Mouse (Mus musculus): ENCODE data around the gene Txndc5. TPM values are rescaled to one million over a fixed set of nuclear protein-coding genes. Genes with fewer than 3 reads are reported as not detected.

The Txndc5 gene
- polyA plus RNA-seq, 1 experiment from 2014 or later: 275 TPM

- DNase-seq (ENCODE audit: low spot score) (no peak), ATAC-seq (replicated peaks; ENCODE audit: low FRiP score, low TSS enrichment, low read depth) (no peak)
- Histone ChIP-seq H3K9ac (ENCODE audit: low read length) (no peak overlapping the region), H3K4me2 (ENCODE audit: low read length) (no peak overlapping the region), H3K27me3 (replicated peaks; ENCODE audit: control insufficient read depth, insufficient read depth, low read length) (no peaks in the 10 kb centered on the region), H3K36me3 (ENCODE audit: control insufficient read depth, insufficient read depth, low read length) (no peaks in the 10 kb centered on the region), H3K4me3 (ENCODE audit: low read depth, low read length) (no peak overlapping the region), H3K4me1 (replicated peaks; ENCODE audit: control insufficient read depth, insufficient read depth, low read length) (no peaks in the 10 kb centered on the region), H3K27ac (ENCODE audit: low read depth) (no peak overlapping the region), H3K9me3 (ENCODE audit: control insufficient read depth, low read length) (no peaks in the 10 kb centered on the region)
- 84% methylated on average over 5 of the region's 5 CpGs for WGBS
Measured at GRCm38 (mm10) chr13:38470882-38471281, 57.7 kb downstream of the Txndc5 start.

GRCm38 (mm10) chr13:38463410-38463809 lies 65.2 kb downstream of the Txndc5 start:
- DNase-seq (ENCODE audit: low spot score) (no peak), ATAC-seq (replicated peaks; ENCODE audit: low FRiP score, low TSS enrichment, low read depth) (no peak)
- no peaks in the 10 kb centered on the region for H3K4me1 ChIP-seq (replicated peaks; ENCODE audit: control insufficient read depth, insufficient read depth, low read length)
- no peak overlapping the region for H3K27ac ChIP-seq (ENCODE audit: low read depth)
- H3K36me3 ChIP-seq (ENCODE audit: control insufficient read depth, insufficient read depth, low read length): no peaks in the 10 kb centered on the region
- no peaks in the 10 kb centered on the region for H3K27me3 ChIP-seq (replicated peaks; ENCODE audit: control insufficient read depth, insufficient read depth, low read length)
- no peak overlapping the region for H3K4me3 ChIP-seq (ENCODE audit: low read depth, low read length)
- H3K9ac ChIP-seq (ENCODE audit: low read length): no peak overlapping the region
- H3K9me3 ChIP-seq (ENCODE audit: control insufficient read depth, low read length): no peaks in the 10 kb centered on the region
- H3K4me2 ChIP-seq (ENCODE audit: low read length): no peak overlapping the region
- 86% methylated on average over 1 of the region's 1 CpGs for WGBS

- no peak for DNase-seq (ENCODE audit: low spot score)
- ATAC-seq (replicated peaks; ENCODE audit: low FRiP score, low TSS enrichment, low read depth): no peak
- Histone ChIP-seq H3K4me1 (replicated peaks; ENCODE audit: control insufficient read depth, insufficient read depth, low read length) (no peaks in the 10 kb centered on the region), H3K9me3 (ENCODE audit: control insufficient read depth, low read length) (no peaks in the 10 kb centered on the region), H3K9ac (ENCODE audit: low read length) (no peak overlapping the region), H3K4me3 (ENCODE audit: low read depth, low read length) (no peak overlapping the region), H3K4me2 (ENCODE audit: low read length) (no peak overlapping the region), H3K27me3 (replicated peaks; ENCODE audit: control insufficient read depth, insufficient read depth, low read length) (no peaks in the 10 kb centered on the region), H3K27ac (ENCODE audit: low read depth) (no peak overlapping the region), H3K36me3 (ENCODE audit: control insufficient read depth, insufficient read depth, low read length) (no peaks in the 10 kb centered on the region)
- 85% methylated on average over 5 of the region's 5 CpGs for whole genome bisulfite sequencing
Measured at GRCm38 (mm10) chr13:38451446-38451845, 77.2 kb downstream of the Txndc5 start.

Other genes starting within 250 kb of the Txndc5 start
- 1.7 and 1.9 TPM in 2 replicates for gene Bmp6, start 183.7 kb downstream of the Txndc5 start, polyA plus RNA-seq (2014; fragmentation: Nextera tagmentation; extraction: Ambion mirVana)
- 13.7 and 16.2 TPM in 2 replicates for gene Bloc1s5, start 106.3 kb upstream of the Txndc5 start, polyA plus RNA-seq (2014; fragmentation: Nextera tagmentation; extraction: Ambion mirVana)
- gene Eef1e1, start 130.2 kb upstream of the Txndc5 start, polyA plus RNA-seq (2014; fragmentation: Nextera tagmentation; extraction: Ambion mirVana): 57.0 and 57.4 TPM in 2 replicates

Data from intestine, embryonic 14.5 days (tissue).